Mouse (Mus musculus) heart, postnatal 0 days (tissue): ENCODE measurements around the gene Mylip. TPM values are rescaled to one million over a fixed set of nuclear protein-coding genes. Genes with fewer than 3 reads are reported as not detected.

Experiments
- ATAC-seq: fragments of 200-750 bp; cut with Nextera tagmentation; 2 replicates; pipeline ENCODE4 v1.8.0; 2017; ENCODE audit warnings: low read depth, moderate number of reproducible peaks, moderate library complexity; ENCODE audit not compliant: insufficient read depth
- DNase-seq: peaks from one replicate; pipeline ENCODE4 v3.0.0-alpha.2; 2016; ENCODE audit warnings: low spot score
- H3K27ac ChIP-seq: fragments of 300-500 bp; sonication (generic); 2 replicates; pipeline ENCODE4 v1.5.1; 2014; ENCODE audit warnings: low read depth, mild to moderate bottlenecking
- H3K27me3 ChIP-seq: fragments of 300-500 bp; sonication (generic); 2 replicates; pipeline ENCODE4 v1.6.1; 2014; ENCODE audit warnings: low read length, mixed read lengths; ENCODE audit not compliant: control insufficient read depth, insufficient read depth
- H3K36me3 ChIP-seq: fragments of 300-500 bp; sonication (generic); replicated peaks from 2 replicates; pipeline ENCODE4 v1.6.1; 2014; ENCODE audit warnings: low read length, mixed read lengths; ENCODE audit not compliant: control insufficient read depth, insufficient read depth
- H3K4me1 ChIP-seq: fragments of 300-500 bp; sonication (generic); 2 replicates; pipeline ENCODE4 v1.6.1; 2014; ENCODE audit warnings: antibody characterized with exemption; ENCODE audit not compliant: control insufficient read depth, insufficient read depth
- H3K4me2 ChIP-seq: fragments of 300-500 bp; sonication (generic); 2 replicates; pipeline ENCODE4 v1.6.1; 2014; ENCODE audit warnings: low read depth, mild to moderate bottlenecking, low read length, moderate library complexity
- H3K4me3 ChIP-seq: fragments of 300-500 bp; sonication (generic); 2 replicates; pipeline ENCODE4 v1.5.1; 2014; ENCODE audit warnings: low read depth, low read length
- H3K9ac ChIP-seq: fragments of 300-500 bp; sonication (generic); replicated peaks from 2 replicates; pipeline ENCODE4 v1.6.1; 2014; ENCODE audit warnings: low read depth, low read length, mixed read lengths
- H3K9me3 ChIP-seq: fragments of 300-500 bp; sonication (generic); replicated peaks from 2 replicates; pipeline ENCODE4 v1.6.1; 2016; ENCODE audit warnings: low read length; ENCODE audit not compliant: control insufficient read depth
- CTCF ChIP-seq: IDR thresholded peaks from 2 replicates; pipeline ENCODE4 v1.5.1; 2016; ENCODE audit warnings: antibody characterized with exemption, control low read depth, low read depth
- EP300 ChIP-seq: IDR thresholded peaks from 2 replicates; pipeline ENCODE4 v1.6.1; 2016; ENCODE audit warnings: antibody characterized with exemption, low read depth
- WGBS: fragments of 180-500 bp; shearing (Covaris S2); extraction: QIAGEN DNeasy Blood & Tissue Kit; methylation state at CpG from one replicate; pipeline ENCODE4 v1.1.7; 2014; 5-methylcytosine and 5-hydroxymethylcytosine counted together
- polyA plus RNA-seq: library from polyadenylated mRNA; unstranded; fragments of >200 nt; fragmentation: Nextera tagmentation; extraction: Ambion mirVana; gene quantifications from 2 replicates; pipeline ENCODE4 v1.2.1, GENCODE M21; 2015
- total RNA-seq: library from RNA; depleted of rRNA; stranded (reverse); fragments of >200 nt; gene quantifications from 2 replicates; pipeline ENCODE4 v1.2.3, GENCODE M21; 2014; ENCODE audit warnings: low replicate concordance

Mylip gene
- total and polyA plus RNA-seq, 2 experiments from 2014 or later, result 7.1 to 30.1 TPM

GRCm38 (mm10) chr13:45406703-45407102 is 17.2 kb downstream of the Mylip start:
- TF ChIP-seq CTCF (no peak), EP300 (no peak)
- ATAC-seq (no peak), DNase-seq (no peak)
- Histone ChIP-seq H3K9ac (no peak overlapping the region), H3K4me3 (no peak overlapping the region), H3K36me3 (peaks cover 73% of the 10 kb centered on the region), H3K9me3 (no peaks in the 10 kb centered on the region), H3K27ac (no peak overlapping the region), H3K4me1 (no peaks in the 10 kb centered on the region), H3K27me3 (no peaks in the 10 kb centered on the region), H3K4me2 (no peak overlapping the region)
- 32% methylated on average over 6 of the region's 6 CpGs for WGBS

GRCm38 (mm10) chr13:45410936-45411335 is 21.4 kb downstream of the Mylip start:
- ATAC-seq, result no peak
- Histone ChIP-seq H3K36me3 (peaks cover 68% of the 10 kb centered on the region), H3K9me3 (no peaks in the 10 kb centered on the region), H3K4me2 (no peak overlapping the region), H3K9ac (no peak overlapping the region), H3K4me1 (0 out of 2 replicates have a peak, but pooled peaks cover 4% of the 10 kb centered on the region), H3K27ac (no peak overlapping the region), H3K4me3 (no peak overlapping the region), H3K27me3 (no peaks in the 10 kb centered on the region)
- DNase-seq, result no peak
- TF ChIP-seq EP300 (no peak), CTCF (no peak)
- WGBS, result 60% methylated on average over 4 of the region's 4 CpGs

GRCm38 (mm10) chr13:45413066-45413465 is 23.5 kb downstream of the Mylip start:
- H3K27ac ChIP-seq, result no peak overlapping the region
- no peaks in the 10 kb centered on the region for H3K27me3 ChIP-seq
- no peak overlapping the region for H3K4me2 ChIP-seq
- ATAC-seq (no peak), DNase-seq (no peak)
- 100% methylated on average over 1 of the region's 1 CpGs for WGBS
- 0 out of 2 replicates have a peak, but pooled peaks cover 4% of the 10 kb centered on the region for H3K4me1 ChIP-seq
- no peak for TF ChIP-seq CTCF
- TF ChIP-seq EP300, result no peak
- no peaks in the 10 kb centered on the region for H3K9me3 ChIP-seq
- H3K4me3 ChIP-seq, result no peak overlapping the region
- H3K36me3 ChIP-seq, result peaks cover 46% of the 10 kb centered on the region
- no peak overlapping the region for H3K9ac ChIP-seq

GRCm38 (mm10) chr13:45414031-45414430 is 24.5 kb downstream of the Mylip start:
- Histone ChIP-seq H3K9ac (no peak overlapping the region), H3K27me3 (no peaks in the 10 kb centered on the region), H3K27ac (no peak overlapping the region), H3K36me3 (peaks cover 38% of the 10 kb centered on the region), H3K4me1 (0 out of 2 replicates have a peak, but pooled peaks cover 4% of the 10 kb centered on the region), H3K4me3 (no peak overlapping the region), H3K4me2 (no peak overlapping the region), H3K9me3 (no peaks in the 10 kb centered on the region)
- ATAC-seq (no peak), DNase-seq (no peak)
- 68% methylated on average over 9 of the region's 9 CpGs for WGBS
- TF ChIP-seq CTCF (no peak), EP300 (no peak)

- Histone ChIP-seq H3K4me1 (0 out of 2 replicates have a peak, but pooled peaks cover 4% of the 10 kb centered on the region), H3K9me3 (no peaks in the 10 kb centered on the region), H3K36me3 (peaks cover 14% of the 10 kb centered on the region), H3K4me3 (no peak overlapping the region), H3K9ac (no peak overlapping the region), H3K27ac (no peak overlapping the region), H3K4me2 (no peak overlapping the region), H3K27me3 (no peaks in the 10 kb centered on the region)
- TF ChIP-seq EP300, result no peak
- no peak for TF ChIP-seq CTCF
- ATAC-seq, result no peak
- 70% methylated on average over 14 of the region's 14 CpGs for WGBS
- DNase-seq, result no peak
Observed at GRCm38 (mm10) chr13:45416621-45417057, 27.1 kb downstream of the Mylip start.

- H3K27me3 ChIP-seq, result no peaks in the 10 kb centered on the region
- no peaks in the 10 kb centered on the region for H3K9me3 ChIP-seq
- WGBS, result 72% methylated on average over 12 of the region's 12 CpGs
- TF ChIP-seq EP300 (no peak), CTCF (no peak)
- H3K36me3 ChIP-seq, result no peaks in the 10 kb centered on the region
- H3K4me2 ChIP-seq, result no peak overlapping the region
- H3K9ac ChIP-seq, result no peak overlapping the region
- DNase-seq (no peak), ATAC-seq (no peak)
- H3K4me1 ChIP-seq, result 0 out of 2 replicates have a peak, but pooled peaks cover 4% of the 10 kb centered on the region
- H3K27ac ChIP-seq, result no peak overlapping the region
- H3K4me3 ChIP-seq, result no peak overlapping the region
Observed at GRCm38 (mm10) chr13:45418986-45419385, 29.4 kb downstream of the Mylip start.
